Mouse (Mus musculus) left cerebral cortex, postnatal 10 days (tissue): Measurements from ENCODE around the gene Klhl32. TPM values are rescaled to one million over a fixed set of nuclear protein-coding genes. Genes with fewer than 3 reads are reported as not detected.

ENCODE experiments used
- DNase-seq, 2 experiments: peaks; one replicate each; pipeline ENCODE4 v3.0.0; 2021 to 2022; ENCODE audit warnings: low spot score in 2 of 2, mixed read lengths in 1 of 2; ENCODE audit errors: extremely low spot score in 1 of 2
- intact Hi-C: fragments of 180-260 bp; cut with DNase I; formaldehyde crosslinking; loops from one replicate; pipeline ENCODE4 v1.15.1; 2025
- total RNA-seq, 2 experiments: library from RNA; stranded (reverse); gene quantifications; 2 replicates each; pipeline ENCODE4 v1.2.3; 2021

Klhl32 gene
- total RNA-seq, 2 experiments from 2014 or later: 16.5 to 17.5 TPM

- intact Hi-C loops: no loop called here
- no peak for DNase-seq
Measured at GRCm38 (mm10) chr4:24799037-24799436, 51.9 kb downstream of the Klhl32 start.

DNA sequence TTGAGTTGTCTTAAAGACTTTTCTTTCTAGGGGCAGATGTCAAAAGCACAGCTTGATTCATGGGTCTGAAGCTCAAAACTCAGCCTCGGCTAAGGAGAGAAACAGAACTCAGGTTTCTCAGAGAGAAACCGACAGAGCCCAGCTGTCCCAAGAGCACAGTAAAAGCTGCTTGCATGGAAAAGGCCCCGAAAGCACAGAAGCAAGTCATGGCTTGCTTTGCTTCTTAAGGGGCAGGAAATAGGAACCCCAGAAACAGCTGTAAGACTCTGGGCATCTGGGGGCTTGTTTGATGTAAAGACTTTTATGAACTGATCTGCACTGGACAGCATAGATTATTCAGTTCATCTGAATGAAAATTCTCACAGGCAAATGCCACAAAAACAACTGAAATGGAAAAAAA is 53.1 kb downstream of the Klhl32 start:
- intact Hi-C loops: no loop called here

DNA sequence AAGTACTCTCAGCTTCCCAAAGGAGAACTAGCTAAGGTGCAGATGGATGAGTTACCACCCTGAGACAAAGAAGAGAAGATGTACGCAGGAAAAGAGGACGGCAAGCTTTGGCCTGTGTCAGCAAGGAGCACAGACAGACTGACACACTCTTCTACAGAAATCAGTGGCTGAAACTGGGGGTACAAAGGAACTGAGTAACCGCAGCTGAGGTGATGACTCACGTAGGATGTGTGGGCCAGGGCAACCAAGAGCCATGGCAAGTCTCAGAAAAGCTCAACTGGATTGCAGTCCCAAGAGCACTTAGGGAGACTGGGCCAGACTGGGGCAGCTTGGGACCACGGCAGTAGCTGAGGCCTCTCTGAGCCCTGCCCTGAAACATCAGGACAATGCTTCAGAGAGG is 53.6 kb downstream of the Klhl32 start:
- intact Hi-C loops: no loop called here
- no peak for DNase-seq

More for the DNA sequence above, 53.1 kb downstream of the Klhl32 start:
- no peak for DNase-seq

- DNase-seq: peak; percentile 36 to 40
- intact Hi-C loops: no loop called here
Measured at GRCm38 (mm10) chr4:24796229-24796628, 54.7 kb downstream of the Klhl32 start.

GRCm38 (mm10) chr4:24795180-24795579 is 55.7 kb downstream of the Klhl32 start:
- DNase-seq: no peak
- intact Hi-C loops: no loop called here

DNA sequence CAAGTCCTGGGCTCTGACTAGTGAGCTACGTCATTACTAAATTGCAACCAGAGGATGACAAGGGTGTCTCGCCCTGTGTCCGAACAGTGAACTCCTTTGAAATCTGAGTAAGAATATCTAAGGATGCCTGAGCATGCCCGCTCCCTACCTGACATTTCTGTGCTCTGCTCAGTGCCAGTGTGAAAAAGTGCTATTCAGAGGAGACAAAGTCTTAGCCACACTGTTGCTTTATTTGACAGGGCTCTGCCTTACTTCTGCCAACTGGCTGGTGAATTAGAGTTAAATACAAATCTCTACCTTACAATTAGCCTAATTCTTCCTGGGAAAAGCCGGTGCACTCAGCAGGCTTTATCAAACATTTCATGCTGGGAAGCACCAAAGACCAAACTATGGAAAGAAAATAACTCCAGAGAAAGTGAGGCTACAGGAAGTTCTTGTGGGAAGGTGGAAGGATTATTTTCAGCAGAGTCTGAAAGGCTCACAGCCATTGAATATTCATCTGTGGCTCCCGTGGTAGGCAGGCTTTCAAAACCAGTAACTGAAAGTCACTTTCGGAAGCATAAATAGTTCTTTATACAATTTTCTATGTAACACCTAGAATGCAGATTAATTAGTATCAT is 57.1 kb downstream of the Klhl32 start:
- intact Hi-C loops: loop anchor here (5.0 kb wide), 1 partner anchor 53 kb away; no protein-coding TSS in a partner anchor
- DNase-seq: no peak

DNA sequence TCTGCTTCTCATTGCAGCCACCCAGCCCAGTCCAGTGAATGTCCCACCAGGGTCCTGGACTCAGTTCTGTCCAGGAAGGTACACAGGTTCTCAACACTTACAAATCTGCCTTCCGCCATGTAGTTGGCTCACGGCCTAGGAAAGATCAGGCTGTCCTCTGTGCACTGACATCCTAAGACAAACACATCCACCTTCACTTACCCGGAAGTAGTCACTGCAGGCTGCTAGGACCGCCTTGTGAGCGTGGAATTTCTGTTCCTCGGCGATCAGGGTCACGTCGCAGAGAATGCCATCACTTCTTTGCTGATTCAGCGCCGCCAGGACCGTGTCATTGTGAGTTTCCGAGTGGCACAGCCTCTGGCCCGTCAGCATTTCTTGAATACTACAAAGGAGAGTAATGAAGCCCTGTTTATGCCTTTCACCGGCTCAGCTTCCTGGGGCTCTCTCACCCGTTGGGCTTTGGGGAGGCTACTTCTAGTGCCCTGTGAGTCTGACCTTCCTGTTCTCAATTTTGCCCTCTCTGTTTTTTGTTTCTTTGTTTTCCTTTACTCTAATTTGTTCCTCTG is 58.4 kb downstream of the Klhl32 start:
- intact Hi-C loops: loop anchor here (5.0 kb wide), 1 partner anchor 55 kb away; no protein-coding TSS in a partner anchor
- peak in 1 of 2 experiments; percentile 30 for DNase-seq

DNA sequence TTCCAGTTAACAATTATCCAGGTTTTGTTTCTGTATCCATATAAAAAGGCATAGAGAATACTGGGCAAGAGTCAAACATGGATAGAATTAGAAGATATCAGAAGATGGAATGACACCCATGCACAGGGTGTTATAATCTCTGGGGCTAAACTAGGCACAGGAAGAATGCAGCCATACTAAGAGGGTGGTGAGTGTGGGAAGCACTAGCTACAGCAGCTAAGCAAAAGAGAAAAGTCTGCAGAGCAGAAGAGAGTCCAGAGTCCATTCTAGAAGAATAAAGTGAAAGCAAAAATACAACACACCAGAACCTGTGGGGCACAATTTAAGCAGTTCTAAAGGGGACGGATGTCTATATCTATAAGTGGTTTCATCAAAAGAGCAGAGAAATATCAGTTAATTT is 61.6 kb downstream of the Klhl32 start:
- DNase-seq: no peak
- intact Hi-C loops: no loop called here

GRCm38 (mm10) chr4:24785757-24786532 is 65.0 kb downstream of the Klhl32 start:
- DNase-seq: no peak
- intact Hi-C loops: no loop called here

GRCm38 (mm10) chr4:24765919-24766318 is 85.0 kb downstream of the Klhl32 start:
- intact Hi-C loops: no loop called here
- DNase-seq: no peak

- DNase-seq: no peak
- intact Hi-C loops: no loop called here
Measured at GRCm38 (mm10) chr4:24765469-24765868, 85.5 kb downstream of the Klhl32 start.

DNA sequence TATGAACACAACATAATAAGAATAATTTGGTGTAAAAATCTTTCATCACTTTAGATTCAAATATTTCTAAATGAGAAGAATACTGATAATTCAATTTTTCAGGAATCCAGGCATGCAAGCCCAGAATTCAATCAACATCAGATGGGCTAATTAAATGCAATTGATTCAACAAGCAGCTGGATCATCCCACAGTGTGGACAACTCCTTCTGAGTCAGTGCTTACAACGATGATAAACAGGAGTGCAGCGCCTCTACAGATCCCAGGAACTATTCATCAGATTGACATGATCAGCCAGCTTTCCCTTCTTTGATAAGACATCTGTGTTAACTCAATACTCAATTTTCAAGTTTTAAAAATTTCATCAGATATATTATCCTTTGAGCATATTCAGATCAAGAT is 86.4 kb downstream of the Klhl32 start:
- intact Hi-C loops: no loop called here
- DNase-seq: no peak

- intact Hi-C loops: no loop called here
- no peak for DNase-seq
Measured at GRCm38 (mm10) chr4:24763451-24763850, 87.5 kb downstream of the Klhl32 start.

GRCm38 (mm10) chr4:24758954-24759353 is 92.0 kb downstream of the Klhl32 start:
- intact Hi-C loops: no loop called here
- DNase-seq: no peak

- intact Hi-C loops: no loop called here
- peak in 1 of 2 experiments; percentile 33 for DNase-seq
Measured at GRCm38 (mm10) chr4:24752517-24753208, 98.3 kb downstream of the Klhl32 start.

GRCm38 (mm10) chr4:24737080-24737479 is 113.8 kb downstream of the Klhl32 start:
- no peak for DNase-seq
- intact Hi-C loops: no loop called here

- intact Hi-C loops: loop anchor here (2.0 to 5.0 kb wide), 2 partner anchors 126 to 176 kb away; no protein-coding TSS in a partner anchor
- peak; percentile 52 to 66 for DNase-seq
Measured at GRCm38 (mm10) chr4:24720834-24721233, 130.1 kb downstream of the Klhl32 start.

- intact Hi-C loops: loop anchor here (10.0 kb wide), 2 partner anchors 459 to 1829 kb away; no protein-coding TSS in a partner anchor
- no peak for DNase-seq
Measured at GRCm38 (mm10) chr4:24715559-24715958, 135.4 kb downstream of the Klhl32 start.

DNA sequence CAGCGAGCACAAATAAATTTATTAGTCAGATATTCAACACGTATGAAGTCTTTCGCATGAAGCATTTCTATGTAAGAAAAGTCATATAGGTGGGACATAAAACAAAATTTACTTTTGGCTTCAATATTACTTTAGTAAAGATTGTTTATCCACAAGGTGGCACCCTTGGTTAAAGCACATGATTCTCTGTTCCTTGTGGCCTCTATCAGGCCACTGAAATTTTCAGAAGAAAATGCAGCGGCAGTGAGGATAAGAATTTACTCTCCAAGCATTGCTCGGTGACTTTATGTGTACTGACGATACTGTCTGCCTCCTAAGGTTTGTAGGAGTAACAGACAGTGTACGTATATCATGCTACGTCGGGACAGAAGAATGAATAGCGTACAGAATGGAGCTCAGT is 136.6 kb downstream of the Klhl32 start:
- DNase-seq: no peak
- intact Hi-C loops: loop anchor here (10.0 kb wide), 2 partner anchors 460 to 1830 kb away; no protein-coding TSS in a partner anchor
